Mouse (Mus musculus) forebrain, embryonic 11.5 days (tissue): Measurements from ENCODE around the gene Glis1. TPM values are rescaled to one million over a fixed set of nuclear protein-coding genes. Genes with fewer than 3 reads are reported as not detected.

ENCODE experiments used
- ATAC-seq: fragments of 200-750 bp; cut with Nextera tagmentation; replicated peaks from 2 replicates; pipeline ENCODE4 v1.8.0; 2017; ENCODE audit warnings: moderate TSS enrichment; ENCODE audit not compliant: low FRiP score
- DNase-seq: peaks from one replicate; pipeline ENCODE4 v3.0.0-alpha.2; 2017; ENCODE audit warnings: low spot score
- H3K27ac ChIP-seq: fragments of 300-500 bp; sonication (generic); 2 replicates; pipeline ENCODE4 v1.5.1; 2014; ENCODE audit warnings: low read depth, low read length
- H3K27me3 ChIP-seq: fragments of 300-500 bp; sonication (generic); 2 replicates; pipeline ENCODE4 v1.6.1; 2014; ENCODE audit warnings: mild to moderate bottlenecking, low read length, mixed read lengths; ENCODE audit not compliant: control insufficient read depth, insufficient read depth
- H3K36me3 ChIP-seq: fragments of 300-500 bp; sonication (generic); 2 replicates; pipeline ENCODE4 v1.6.1; 2014; ENCODE audit warnings: mild to moderate bottlenecking, low read length, moderate library complexity, mixed read lengths; ENCODE audit not compliant: control insufficient read depth, insufficient read depth
- H3K4me1 ChIP-seq: fragments of 300-500 bp; sonication (generic); replicated peaks from 2 replicates; pipeline ENCODE4 v1.6.1; 2014; ENCODE audit warnings: low read length, mixed read lengths; ENCODE audit not compliant: control insufficient read depth, insufficient read depth
- H3K4me2 ChIP-seq: fragments of 300-500 bp; sonication (generic); 2 replicates; pipeline ENCODE4 v1.6.1; 2014; ENCODE audit warnings: low read depth, mild to moderate bottlenecking, low read length, moderate library complexity, mixed read lengths; ENCODE audit not compliant: severe bottlenecking
- H3K4me3 ChIP-seq: fragments of 300-500 bp; sonication (generic); 2 replicates; pipeline ENCODE4 v1.5.1; 2014; ENCODE audit warnings: low read depth, low read length
- H3K9ac ChIP-seq: fragments of 300-500 bp; sonication (generic); 2 replicates; pipeline ENCODE4 v1.6.1; 2014; ENCODE audit warnings: low read length
- H3K9me3 ChIP-seq: fragments of 300-500 bp; sonication (generic); 2 replicates; pipeline ENCODE4 v1.6.1; 2016; ENCODE audit warnings: low read length, mixed read lengths; ENCODE audit not compliant: control insufficient read depth
- WGBS: fragments of 180-500 bp; shearing (Covaris S2); extraction: QIAGEN DNeasy Blood & Tissue Kit; methylation state at CpG from one replicate; pipeline ENCODE4 v1.1.7; 2014; 5-methylcytosine and 5-hydroxymethylcytosine counted together
- microRNA-seq: library from miRNA; unstranded; fragments of <30 nt; microRNA quantifications from one replicate; pipeline ENCODE4, GENCODE M21; 2016; ENCODE audit not compliant: insufficient number of aligned reads
- polyA plus RNA-seq: library from polyadenylated mRNA; unstranded; fragments of >200 nt; fragmentation: Nextera tagmentation; extraction: Ambion mirVana; gene quantifications from 2 replicates; pipeline ENCODE4 v1.2.1, GENCODE M21; 2014

Gene Glis1
- polyA plus RNA-seq, 1 experiment from 2014 or later: 5.5 TPM

GRCm38 (mm10) chr4:107683006-107683756, 248.8 kb downstream of the Glis1 start:
- H3K4me3 ChIP-seq: no peak overlapping the region
- H3K4me2 ChIP-seq: no peak overlapping the region
- peaks cover 2% of the 10 kb centered on the region; the same call in 1 of the 2 replicates for H3K27me3 ChIP-seq
- no peaks in the 10 kb centered on the region for H3K9me3 ChIP-seq
- no peak overlapping the region for H3K9ac ChIP-seq
- DNase-seq: no peak
- peaks cover 18% of the 10 kb centered on the region for H3K4me1 ChIP-seq
- H3K36me3 ChIP-seq: no peaks in the 10 kb centered on the region
- ATAC-seq: no peak
- WGBS: 91% methylated on average over 37 of the region's 37 CpGs
- H3K27ac ChIP-seq: no peak overlapping the region

GRCm38 (mm10) chr4:107684130-107684529, 249.7 kb downstream of the Glis1 start, which contains the start of gene Dmrtb1:
Gene Dmrtb1 (minus strand): TSS chr4:107684230.
- Histone ChIP-seq H3K4me2 (no peak within 1 kb of the TSS), H3K9me3 (no peaks in the 10 kb centered on the region), H3K27ac (no peak within 1 kb of the TSS), H3K9ac (no peak within 1 kb of the TSS), H3K27me3 (no peaks in the 10 kb centered on the region; the same call in 1 of the 2 replicates), H3K36me3 (no peaks in the 10 kb centered on the region), H3K4me3 (no peak within 1 kb of the TSS), H3K4me1 (peaks cover 19% of the 10 kb centered on the region)
- ATAC-seq: no peak
- DNase-seq: no peak
- WGBS: 93% methylated on average over 14 of the region's 14 CpGs

Small RNAs within 50 kb of the gene (microRNA-seq; reads per million reads assigned to microRNA genes)
- not detected for gene Gm24804

Other genes starting within 250 kb of the Glis1 start
- gene Ldlrad1, start 225.4 kb upstream of the Glis1 start, polyA plus RNA-seq: not detected in 2 replicates
- gene Lrrc42, start 181.1 kb upstream of the Glis1 start, polyA plus RNA-seq: 90.5 and 99.5 TPM in 2 replicates
- 23.7 and 27.2 TPM in 2 replicates for gene Hspb11, start 181.0 kb upstream of the Glis1 start, polyA plus RNA-seq
- gene Dio1, start 127.4 kb upstream of the Glis1 start, polyA plus RNA-seq: not detected in 2 replicates
- gene Yipf1, start 120.2 kb upstream of the Glis1 start, polyA plus RNA-seq: 35.6 and 40.8 TPM in 2 replicates
- 53.7 and 54.5 TPM in 2 replicates for gene Ndc1, start 66.8 kb upstream of the Glis1 start, polyA plus RNA-seq
- 6.0 and 7.4 TPM in 2 replicates for gene Dmrtb1, start 249.6 kb downstream of the Glis1 start, polyA plus RNA-seq